Mouse (Mus musculus): Measurements from ENCODE around the gene Olfr223. TPM values are rescaled to one million over a fixed set of nuclear protein-coding genes. Genes with fewer than 3 reads are reported as not detected.

Gene Olfr223
- total and polyA plus RNA-seq, 3 experiments: not detected

DNA sequence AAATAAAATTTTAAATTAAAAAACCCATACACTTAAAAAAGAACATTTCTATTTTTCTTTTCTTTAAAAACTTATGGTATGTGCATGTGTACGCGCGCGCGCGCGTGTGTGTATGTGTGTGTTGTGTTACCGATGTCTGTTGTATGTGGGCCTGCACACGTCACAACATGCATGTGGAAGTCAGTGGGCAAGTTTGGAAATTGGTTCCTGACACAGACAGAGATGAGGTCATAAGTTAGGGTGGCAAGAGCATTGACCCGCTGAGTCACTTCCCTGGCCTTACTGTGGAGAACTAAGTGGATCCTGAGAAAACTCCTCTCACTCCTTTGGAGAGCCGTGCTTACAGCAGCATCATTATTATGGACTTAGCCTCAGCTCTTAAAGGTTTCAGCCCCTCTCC lies 39.0 kb downstream of the Olfr223 start:
- TF ChIP-seq UBTF (IDR thresholded peaks at IDR 0.05; ENCODE audit: borderline replicate concordance, insufficient read depth, low read depth, low read length) (no peak), MAX (IDR thresholded peaks at IDR 0.05; ENCODE audit: low read length) (no peak), USF1 (IDR thresholded peaks at IDR 0.05; ENCODE audit: low read depth, low read length) (no peak), CTCF (IDR thresholded peaks at IDR 0.05 in 2 of 3, conservative IDR thresholded peaks at IDR 0.05 in 1 of 3; ENCODE audit: control insufficient read depth in 1 of 3, insufficient read depth in 1 of 3, low read depth in 2 of 3, low read length in 3 of 3, poor library complexity in 1 of 3, severe bottlenecking in 1 of 3) (no peak), ZMIZ1 (IDR thresholded peaks at IDR 0.05; ENCODE audit: low read depth, low read length) (no peak), CHD1 (IDR thresholded peaks at IDR 0.05; ENCODE audit: low read depth, low read length) (no peak), TBP (IDR thresholded peaks at IDR 0.05; ENCODE audit: low read depth, low read length) (no peak), MYC (IDR thresholded peaks at IDR 0.05; ENCODE audit: low read depth, low read length) (no peak), SMC3 (IDR thresholded peaks at IDR 0.05; ENCODE audit: low read depth, low read length) (no peak), NRF1 (IDR thresholded peaks at IDR 0.05; ENCODE audit: insufficient read depth, low read depth, low read length, poor library complexity, severe bottlenecking) (no peak), MAFK (IDR thresholded peaks at IDR 0.05; ENCODE audit: borderline replicate concordance, low read depth, low read length) (no peak), GATA1 (IDR thresholded peaks at IDR 0.05; ENCODE audit: low read depth, low read length) (no peak), TAL1 (IDR thresholded peaks at IDR 0.05; ENCODE audit: low read length) (no peak), ZKSCAN1 (IDR thresholded peaks at IDR 0.05; ENCODE audit: low read depth, low read length) (no peak), JUND (IDR thresholded peaks at IDR 0.05; ENCODE audit: low read depth, low read length) (no peak), GABPA (IDR thresholded peaks at IDR 0.05; ENCODE audit: low read depth, low read length) (no peak)
- Histone ChIP-seq H3K27me3 (ENCODE audit: control insufficient read depth in 1 of 2, insufficient read depth in 2 of 2, low read length in 2 of 2) (peaks cover 14 to 26% of the 10 kb centered on the region in 2 experiments), H3K9ac (ENCODE audit: control insufficient read depth, low read depth, low read length, poor library complexity, severe bottlenecking) (no peak overlapping the region), H3K27ac (ENCODE audit: control insufficient read depth, low read depth, low read length) (no peak overlapping the region), H3K36me3 (ENCODE audit: control insufficient read depth in 1 of 2, insufficient read depth in 2 of 2, low read length in 2 of 2) (no peaks in the 10 kb centered on the region), H3K4me1 (ENCODE audit: control insufficient read depth in 1 of 2, insufficient read depth in 2 of 2, low read length in 2 of 2) (no peaks in the 10 kb centered on the region), H3K79me2 (ENCODE audit: control insufficient read depth, insufficient read depth, low read length, poor library complexity) (no peaks in the 10 kb centered on the region), H3K9me3 (replicated peaks; ENCODE audit: insufficient read depth, low read length) (no peaks in the 10 kb centered on the region), H3K4me3 (ENCODE audit: control insufficient read depth in 1 of 2, insufficient read depth in 1 of 2, low read depth in 2 of 2, low read length in 2 of 2) (no peak overlapping the region)
- no peak for DNase-seq (ENCODE audit: low read depth, low spot score)

DNA sequence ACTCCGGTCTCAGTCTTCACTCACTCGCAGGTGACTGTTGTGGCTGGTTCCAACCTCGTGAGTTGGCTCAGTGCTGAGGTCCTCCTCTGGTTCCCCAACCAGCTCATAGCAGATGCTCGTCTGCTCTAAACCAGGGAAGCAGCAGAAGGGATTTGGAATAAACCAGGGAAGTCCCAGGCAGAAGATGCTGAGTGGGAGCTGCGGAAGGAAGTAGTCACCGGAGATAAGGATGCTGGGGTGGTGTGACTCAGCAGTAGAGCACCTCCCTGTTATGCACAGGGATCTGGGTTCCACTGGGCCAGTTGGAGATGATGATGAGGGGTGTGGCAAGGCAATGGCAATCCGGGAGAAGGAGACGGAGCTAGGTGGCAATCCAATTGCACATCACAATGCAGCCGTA lies 49.1 kb downstream of the Olfr223 start:
- TF ChIP-seq GATA1 (IDR thresholded peaks at IDR 0.05; ENCODE audit: low read depth, low read length) (peak; percentile 44; the same call in 1 of the 2 replicates), EP300 (IDR thresholded peaks at IDR 0.05; ENCODE audit: low read depth in 1 of 2, low read length in 2 of 2) (0 out of 4 replicates have a peak, but pooled peaks of 1 of the 2 experiments have one; percentile 17), POLR2AphosphoS2 (IDR thresholded peaks at IDR 0.05; ENCODE audit: low read length) (no peak)
- Histone ChIP-seq H3K9ac (ENCODE audit: control insufficient read depth, low read depth, low read length, poor library complexity, severe bottlenecking) (no peak overlapping the region), H3K27ac (ENCODE audit: control insufficient read depth, low read depth, low read length) (no peak overlapping the region), H3K9me3 (replicated peaks; ENCODE audit: insufficient read depth, low read length) (no peaks in the 10 kb centered on the region), H3K4me3 (ENCODE audit: control insufficient read depth in 1 of 2, insufficient read depth in 1 of 2, low read depth in 2 of 2, low read length in 2 of 2) (no peak overlapping the region), H3K4me1 (ENCODE audit: control insufficient read depth in 1 of 2, insufficient read depth in 2 of 2, low read length in 2 of 2) (peaks cover 0 to 20% of the 10 kb centered on the region in 2 experiments; a peak in 2 of 4 replicates), H3K36me3 (ENCODE audit: control insufficient read depth in 1 of 2, insufficient read depth in 2 of 2, low read length in 2 of 2) (peaks cover 0 to 8% of the 10 kb centered on the region in 2 experiments; a peak in 2 of 4 replicates), H3K79me2 (ENCODE audit: control insufficient read depth, insufficient read depth, low read length, poor library complexity) (no peaks in the 10 kb centered on the region), H3K27me3 (ENCODE audit: control insufficient read depth in 1 of 2, insufficient read depth in 2 of 2, low read length in 2 of 2) (peaks cover 11 to 15% of the 10 kb centered on the region in 2 experiments)
- DNase-seq (ENCODE audit: low read depth, low spot score): peak; percentile 39

All from MEL (cell line).